Mouse (Mus musculus): ENCODE results near the gene 4930412O13Rik. TPM values are rescaled to one million over a fixed set of nuclear protein-coding genes. Genes with fewer than 3 reads are reported as not detected.

4930412O13Rik gene
- polyA plus RNA-seq, 1 experiment from 2014 or later, result not detected

DNA sequence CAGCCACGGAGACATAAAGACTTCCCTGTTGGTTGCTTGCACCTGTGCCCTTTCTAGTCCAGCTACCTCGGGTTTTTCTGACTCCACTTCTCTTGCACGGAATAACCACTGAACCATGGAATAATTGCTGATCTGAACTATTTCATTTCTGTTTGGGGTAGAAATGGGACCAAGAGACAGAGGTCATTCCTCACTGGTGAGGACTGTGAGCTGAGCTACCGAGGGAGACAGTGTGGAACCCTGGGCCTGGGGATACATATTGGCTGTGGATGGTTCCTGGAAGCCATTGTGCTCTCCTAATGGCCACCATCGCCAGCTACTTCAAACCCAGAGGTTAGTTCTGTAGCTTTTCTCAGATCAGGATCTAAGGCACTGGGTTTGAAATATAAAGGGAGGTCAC, 9.9 kb downstream of the 4930412O13Rik start:
- no peaks in the 10 kb centered on the region for H3K9me3 ChIP-seq (replicated peaks; ENCODE audit: control insufficient read depth, low read length)
- no peak overlapping the region for H3K4me2 ChIP-seq (ENCODE audit: low read depth, low read length)
- H3K36me3 ChIP-seq (ENCODE audit: control insufficient read depth, insufficient read depth, low read length), result no peaks in the 10 kb centered on the region
- peaks cover 84% of the 10 kb centered on the region for H3K27me3 ChIP-seq (ENCODE audit: control insufficient read depth, insufficient read depth, low read length)
- ATAC-seq (ENCODE audit: insufficient read depth, low FRiP score), result no peak
- no peak overlapping the region for H3K27ac ChIP-seq (ENCODE audit: low read length)
- 4% methylated on average over 5 of the region's 5 CpGs for WGBS
- H3K9ac ChIP-seq (ENCODE audit: low read length), result no peak overlapping the region
- H3K4me3 ChIP-seq (replicated peaks; ENCODE audit: low read length), result no peak overlapping the region
- H3K4me1 ChIP-seq (ENCODE audit: control insufficient read depth, insufficient read depth, low read length), result peaks cover 3% of the 10 kb centered on the region; the same call in 1 of the 2 replicates

- Histone ChIP-seq H3K4me1 (ENCODE audit: control insufficient read depth, insufficient read depth, low read length) (peaks cover 3% of the 10 kb centered on the region; the same call in 1 of the 2 replicates), H3K9ac (ENCODE audit: low read length) (no peak overlapping the region), H3K4me2 (ENCODE audit: low read depth, low read length) (no peak overlapping the region), H3K27me3 (ENCODE audit: control insufficient read depth, insufficient read depth, low read length) (peaks cover 84% of the 10 kb centered on the region), H3K9me3 (replicated peaks; ENCODE audit: control insufficient read depth, low read length) (no peaks in the 10 kb centered on the region), H3K27ac (ENCODE audit: low read length) (no peak overlapping the region), H3K36me3 (ENCODE audit: control insufficient read depth, insufficient read depth, low read length) (no peaks in the 10 kb centered on the region), H3K4me3 (replicated peaks; ENCODE audit: low read length) (no peak overlapping the region)
- WGBS, result 6% methylated on average over 7 of the region's 7 CpGs
- ATAC-seq (ENCODE audit: insufficient read depth, low FRiP score), result no peak
Measured at GRCm38 (mm10) chr2:9892541-9892940, 11.5 kb downstream of the 4930412O13Rik start.

- Histone ChIP-seq H3K4me2 (ENCODE audit: low read depth, low read length) (no peak overlapping the region), H3K9ac (ENCODE audit: low read length) (no peak overlapping the region), H3K9me3 (replicated peaks; ENCODE audit: control insufficient read depth, low read length) (no peaks in the 10 kb centered on the region), H3K27me3 (ENCODE audit: control insufficient read depth, insufficient read depth, low read length) (peaks cover 83% of the 10 kb centered on the region), H3K4me3 (replicated peaks; ENCODE audit: low read length) (no peak overlapping the region), H3K36me3 (ENCODE audit: control insufficient read depth, insufficient read depth, low read length) (no peaks in the 10 kb centered on the region), H3K4me1 (ENCODE audit: control insufficient read depth, insufficient read depth, low read length) (peaks cover 3% of the 10 kb centered on the region; the same call in 1 of the 2 replicates), H3K27ac (ENCODE audit: low read length) (no peak overlapping the region)
- 6% methylated on average over 6 of the region's 6 CpGs for WGBS
- ATAC-seq (ENCODE audit: insufficient read depth, low FRiP score), result no peak
Measured at GRCm38 (mm10) chr2:9893272-9893953, 12.4 kb downstream of the 4930412O13Rik start.

DNA sequence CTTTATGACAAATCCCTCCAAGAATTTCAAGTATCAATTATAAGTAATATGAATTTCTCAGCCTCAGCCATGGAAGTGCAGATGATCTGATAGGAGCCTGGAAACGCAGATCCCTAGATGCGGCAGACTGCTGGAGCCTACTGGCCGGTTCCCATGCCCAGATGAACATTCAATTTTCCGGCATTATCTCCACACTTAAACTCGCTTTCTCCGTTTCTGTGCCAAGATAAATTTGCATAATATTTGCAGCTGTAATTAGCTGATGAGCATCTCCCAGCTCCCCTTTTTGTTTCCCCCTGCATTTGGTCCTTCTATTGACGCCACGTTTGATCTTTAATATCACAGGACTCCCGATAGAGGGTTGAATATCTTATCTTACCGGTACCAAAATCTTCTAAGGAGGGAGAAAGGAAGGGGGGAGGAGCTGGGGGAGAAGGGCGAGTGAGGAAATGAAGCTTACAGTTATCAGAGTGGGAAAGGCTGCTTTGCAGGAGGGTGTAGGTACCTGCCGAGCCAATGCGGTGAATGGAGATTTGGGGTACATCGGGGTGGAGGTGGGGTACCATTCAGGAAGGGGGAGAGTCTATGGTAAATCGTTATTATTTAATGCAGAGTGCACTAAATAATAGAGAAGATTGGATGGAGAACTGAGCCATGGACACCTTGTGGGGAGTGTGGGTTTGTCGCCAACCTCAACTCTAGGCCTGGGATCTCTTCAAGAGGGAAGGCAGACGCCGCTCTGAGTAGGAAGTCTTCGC, 14.0 kb downstream of the 4930412O13Rik start:
- no peaks in the 10 kb centered on the region for H3K36me3 ChIP-seq (ENCODE audit: control insufficient read depth, insufficient read depth, low read length)
- 2% methylated on average over 19 of the region's 19 CpGs for WGBS
- H3K9ac ChIP-seq (ENCODE audit: low read length), result no peak overlapping the region
- H3K27me3 ChIP-seq (ENCODE audit: control insufficient read depth, insufficient read depth, low read length), result peaks cover 79% of the 10 kb centered on the region
- no peak overlapping the region for H3K4me3 ChIP-seq (replicated peaks; ENCODE audit: low read length)
- H3K9me3 ChIP-seq (replicated peaks; ENCODE audit: control insufficient read depth, low read length), result no peaks in the 10 kb centered on the region
- H3K4me1 ChIP-seq (ENCODE audit: control insufficient read depth, insufficient read depth, low read length), result no peaks in the 10 kb centered on the region
- ATAC-seq (ENCODE audit: insufficient read depth, low FRiP score), result no peak
- H3K27ac ChIP-seq (ENCODE audit: low read length), result no peak overlapping the region
- no peak overlapping the region for H3K4me2 ChIP-seq (ENCODE audit: low read depth, low read length)

DNA sequence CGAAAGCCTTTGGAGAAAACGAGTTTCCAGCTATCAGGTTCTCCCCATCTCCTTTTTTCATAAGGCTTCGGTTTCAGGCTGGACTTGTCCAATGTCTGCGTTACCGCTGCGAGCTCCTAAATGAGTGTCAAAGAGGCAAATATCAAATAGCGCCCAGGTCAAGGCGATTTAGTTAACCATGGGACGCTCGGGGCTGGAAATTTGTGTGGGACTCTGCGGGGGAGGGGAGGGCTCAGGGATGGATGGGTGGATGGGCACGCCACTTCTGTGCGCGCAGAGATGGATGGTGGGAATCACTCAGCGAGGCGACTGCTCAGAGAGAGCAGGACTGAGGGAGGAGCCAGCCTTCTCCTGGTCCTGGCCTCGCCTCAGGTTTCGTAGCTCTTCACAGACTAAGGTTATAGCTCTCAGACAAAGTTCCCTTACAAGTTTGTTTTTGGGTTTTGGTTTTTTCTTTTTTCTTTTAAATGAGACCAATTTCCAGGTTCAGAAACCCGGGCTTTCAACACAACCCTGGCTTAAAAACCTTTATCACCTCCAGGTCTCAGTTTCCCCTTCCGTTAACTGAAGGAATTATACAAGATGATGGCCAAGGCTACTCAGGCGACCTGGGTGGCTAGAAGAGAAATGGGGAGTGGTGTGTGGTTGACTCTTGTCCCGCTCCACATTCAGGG, 15.2 kb downstream of the 4930412O13Rik start:
- no peak overlapping the region for H3K4me2 ChIP-seq (ENCODE audit: low read depth, low read length)
- H3K9me3 ChIP-seq (replicated peaks; ENCODE audit: control insufficient read depth, low read length), result no peaks in the 10 kb centered on the region
- no peak overlapping the region for H3K27ac ChIP-seq (ENCODE audit: low read length)
- WGBS, result 2% methylated on average over 22 of the region's 22 CpGs
- peaks cover 72% of the 10 kb centered on the region for H3K27me3 ChIP-seq (ENCODE audit: control insufficient read depth, insufficient read depth, low read length)
- no peaks in the 10 kb centered on the region for H3K36me3 ChIP-seq (ENCODE audit: control insufficient read depth, insufficient read depth, low read length)
- no peak for ATAC-seq (ENCODE audit: insufficient read depth, low FRiP score)
- no peak overlapping the region for H3K9ac ChIP-seq (ENCODE audit: low read length)
- peak overlapping the region; percentile 5; the same call in 1 of the 2 replicates for H3K4me3 ChIP-seq (replicated peaks; ENCODE audit: low read length)
- H3K4me1 ChIP-seq (ENCODE audit: control insufficient read depth, insufficient read depth, low read length), result no peaks in the 10 kb centered on the region

DNA sequence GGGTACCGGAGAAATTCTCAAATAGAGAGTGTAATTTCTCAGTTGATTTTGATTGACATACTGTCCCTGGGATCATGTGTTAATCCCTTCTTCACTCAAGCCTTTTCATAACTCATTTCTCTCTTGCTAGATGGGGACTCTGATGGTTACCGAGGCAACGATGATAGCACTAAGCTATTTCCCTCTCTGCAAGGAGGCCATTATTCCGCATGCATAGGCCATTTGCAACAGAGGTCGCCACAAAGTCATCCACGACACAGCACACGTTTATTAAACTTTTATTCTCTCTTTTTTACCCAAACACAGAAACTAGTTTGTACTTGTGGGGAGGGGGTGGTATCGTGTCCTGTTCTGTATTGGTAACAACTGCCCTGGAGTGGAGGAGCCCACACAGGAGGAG, 16.8 kb downstream of the 4930412O13Rik start:
- H3K4me1 ChIP-seq (ENCODE audit: control insufficient read depth, insufficient read depth, low read length), result no peaks in the 10 kb centered on the region
- ATAC-seq (ENCODE audit: insufficient read depth, low FRiP score), result no peak
- no peaks in the 10 kb centered on the region for H3K36me3 ChIP-seq (ENCODE audit: control insufficient read depth, insufficient read depth, low read length)
- H3K27ac ChIP-seq (ENCODE audit: low read length), result no peak overlapping the region
- no peaks in the 10 kb centered on the region for H3K9me3 ChIP-seq (replicated peaks; ENCODE audit: control insufficient read depth, low read length)
- WGBS, result 15% methylated on average over 8 of the region's 8 CpGs
- H3K27me3 ChIP-seq (ENCODE audit: control insufficient read depth, insufficient read depth, low read length), result peaks cover 61% of the 10 kb centered on the region
- H3K4me3 ChIP-seq (replicated peaks; ENCODE audit: low read length), result no peak overlapping the region
- H3K4me2 ChIP-seq (ENCODE audit: low read depth, low read length), result no peak overlapping the region
- H3K9ac ChIP-seq (ENCODE audit: low read length), result no peak overlapping the region

GRCm38 (mm10) chr2:9903854-9904560, 23.0 kb downstream of the 4930412O13Rik start:
- peak; percentile 13; the same call in 1 of the 2 replicates for ATAC-seq (ENCODE audit: insufficient read depth, low FRiP score)
- Histone ChIP-seq H3K27me3 (ENCODE audit: control insufficient read depth, insufficient read depth, low read length) (peaks cover 5% of the 10 kb centered on the region; the same call in 1 of the 2 replicates), H3K4me2 (ENCODE audit: low read depth, low read length) (no peak overlapping the region), H3K36me3 (ENCODE audit: control insufficient read depth, insufficient read depth, low read length) (no peaks in the 10 kb centered on the region), H3K9me3 (replicated peaks; ENCODE audit: control insufficient read depth, low read length) (no peaks in the 10 kb centered on the region), H3K4me1 (ENCODE audit: control insufficient read depth, insufficient read depth, low read length) (no peaks in the 10 kb centered on the region), H3K27ac (ENCODE audit: low read length) (no peak overlapping the region), H3K4me3 (replicated peaks; ENCODE audit: low read length) (no peak overlapping the region), H3K9ac (ENCODE audit: low read length) (no peak overlapping the region)
- 47% methylated on average over 14 of the region's 14 CpGs for WGBS

GRCm38 (mm10) chr2:9905995-9906394, 24.9 kb downstream of the 4930412O13Rik start:
- no peak for ATAC-seq (ENCODE audit: insufficient read depth, low FRiP score)
- H3K27me3 ChIP-seq (ENCODE audit: control insufficient read depth, insufficient read depth, low read length), result no peaks in the 10 kb centered on the region
- no peak overlapping the region for H3K9ac ChIP-seq (ENCODE audit: low read length)
- WGBS, result 6% methylated on average over 11 of the region's 11 CpGs
- peak overlapping the region; percentile 25 for H3K4me3 ChIP-seq (replicated peaks; ENCODE audit: low read length)
- no peaks in the 10 kb centered on the region for H3K9me3 ChIP-seq (replicated peaks; ENCODE audit: control insufficient read depth, low read length)
- no peaks in the 10 kb centered on the region for H3K4me1 ChIP-seq (ENCODE audit: control insufficient read depth, insufficient read depth, low read length)
- peak overlapping the region; percentile 33 for H3K4me2 ChIP-seq (ENCODE audit: low read depth, low read length)
- no peaks in the 10 kb centered on the region for H3K36me3 ChIP-seq (ENCODE audit: control insufficient read depth, insufficient read depth, low read length)
- H3K27ac ChIP-seq (ENCODE audit: low read length), result no peak overlapping the region

Data from stomach, embryonic 16.5 days (tissue).